Mouse (Mus musculus) retina, postnatal 7 days (tissue): Measurements from ENCODE around the gene Rusc2.

ENCODE experiments used
- DNase-seq: peaks from one replicate; pipeline ENCODE4 v3.0.0-alpha.2; 2012; ENCODE audit warnings: low read depth, low spot score

Rusc2 gene

GRCm38 (mm10) chr4:43415221-43416070 is 33.7 kb downstream of the Rusc2 start:
- DNase-seq, result no peak

GRCm38 (mm10) chr4:43416071-43416490 is 34.3 kb downstream of the Rusc2 start:
- no peak for DNase-seq

GRCm38 (mm10) chr4:43417269-43418062 is 35.7 kb downstream of the Rusc2 start:
- DNase-seq, result no peak

GRCm38 (mm10) chr4:43418450-43418849 is 36.7 kb downstream of the Rusc2 start:
- no peak for DNase-seq

- DNase-seq, result no peak
These were observed 37.3 kb downstream of the Rusc2 start for GRCm38 (mm10) chr4:43418973-43419656.

GRCm38 (mm10) chr4:43419801-43420281 is 38.1 kb downstream of the Rusc2 start:
- no peak for DNase-seq

- DNase-seq, result peak; percentile 65
These were observed 38.5 kb downstream of the Rusc2 start for GRCm38 (mm10) chr4:43420305-43420704.

- no peak for DNase-seq
These were observed 40.0 kb downstream of the Rusc2 start for GRCm38 (mm10) chr4:43421632-43422240.

GRCm38 (mm10) chr4:43423267-43423934 is 41.6 kb downstream of the Rusc2 start:
- no peak for DNase-seq

- no peak for DNase-seq
These were observed 42.3 kb downstream of the Rusc2 start for GRCm38 (mm10) chr4:43424072-43424471.

- DNase-seq, result no peak
These were observed 43.4 kb downstream of the Rusc2 start for GRCm38 (mm10) chr4:43425197-43425596.

- DNase-seq, result no peak
These were observed 44.0 kb downstream of the Rusc2 start for GRCm38 (mm10) chr4:43425648-43426380.

GRCm38 (mm10) chr4:43426487-43426886 is 44.7 kb downstream of the Rusc2 start:
- DNase-seq, result no peak

GRCm38 (mm10) chr4:43427501-43428179 is 45.9 kb downstream of the Rusc2 start:
- no peak for DNase-seq

- DNase-seq, result no peak
These were observed 46.5 kb downstream of the Rusc2 start for GRCm38 (mm10) chr4:43428180-43428861.

- DNase-seq, result no peak
These were observed 47.2 kb downstream of the Rusc2 start, which contains the start of gene Fam166b for GRCm38 (mm10) chr4:43428946-43429345. Gene Fam166b (minus strand): TSS chr4:43429134.

GRCm38 (mm10) chr4:43431690-43432089 is 49.9 kb downstream of the Rusc2 start:
- peak; percentile 74 for DNase-seq

- DNase-seq, result no peak
These were observed 51.1 kb downstream of the Rusc2 start for GRCm38 (mm10) chr4:43432832-43433231.

- DNase-seq, result no peak
These were observed 59.9 kb downstream of the Rusc2 start, which contains the start of gene Tesk1 for GRCm38 (mm10) chr4:43441639-43442038. Gene Tesk1 (plus strand): TSS chr4:43441939.
